Mouse (Mus musculus) heart, postnatal 14 days (tissue): Measurements from ENCODE around the gene Gm45213. TPM values are rescaled to one million over a fixed set of nuclear protein-coding genes. Genes with fewer than 3 reads are reported as not detected.

Source experiments
- DNase-seq, 2 experiments: peaks; one replicate each; pipeline ENCODE4 v3.0.0; 2021 to 2022
- intact Hi-C: fragments of 180-260 bp; cut with DNase I; formaldehyde crosslinking; loops from one replicate; pipeline ENCODE4 v1.15.1; 2025
- total RNA-seq, 2 experiments: library from RNA; stranded (reverse); gene quantifications; 2 replicates each; pipeline ENCODE4 v1.2.3; 2021

Gene Gm45213
- total RNA-seq, 2 experiments from 2014 or later, result not detected

DNA sequence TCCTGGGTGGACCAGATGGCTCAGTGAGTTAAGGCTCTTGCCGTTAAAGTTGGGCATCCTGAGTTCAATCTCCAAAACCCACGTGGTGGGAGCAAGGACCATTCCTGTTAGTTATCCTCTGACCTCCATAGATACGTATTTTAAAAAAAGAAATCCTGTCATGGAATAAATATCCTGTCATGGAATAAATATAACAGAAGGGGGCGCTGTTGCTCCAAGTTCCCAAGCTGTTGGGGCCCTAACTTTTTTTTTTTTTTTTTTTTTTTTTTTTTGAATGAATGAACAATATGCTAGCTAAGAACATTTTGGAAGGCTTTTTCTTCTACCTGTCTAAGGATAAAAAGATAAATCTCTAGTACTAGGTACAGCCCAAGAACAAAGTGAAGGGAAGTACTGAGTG is 58.5 kb downstream of the Gm45213 start:
- intact Hi-C loops, result loop anchor here (1.0 to 5.0 kb wide), 4 partner anchors 148 to 560 kb away; no protein-coding TSS in a partner anchor
- peak in 1 of 2 experiments; percentile 51 for DNase-seq

DNA sequence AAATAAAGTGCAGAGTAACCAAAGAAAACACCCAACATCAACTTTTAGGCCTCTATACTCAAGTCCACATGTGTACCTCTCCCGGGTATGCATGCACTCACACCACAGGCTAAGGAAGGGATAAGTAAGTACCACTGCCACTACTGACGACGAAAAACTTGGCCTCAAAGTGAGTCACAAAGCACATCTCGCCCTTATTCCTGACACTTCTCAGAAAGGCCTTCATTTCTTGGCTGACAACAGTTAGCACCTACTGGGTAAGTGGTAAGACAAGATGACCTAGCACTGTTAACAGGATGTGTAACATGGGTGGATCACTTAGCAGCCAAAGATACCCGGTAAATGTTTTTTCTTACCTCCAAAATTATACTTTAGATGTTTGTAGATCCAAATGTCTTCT is 61.1 kb downstream of the Gm45213 start:
- no peak for DNase-seq
- intact Hi-C loops, result loop anchor here (5.0 kb wide), 1 partner anchor 558 kb away; no protein-coding TSS in a partner anchor

DNA sequence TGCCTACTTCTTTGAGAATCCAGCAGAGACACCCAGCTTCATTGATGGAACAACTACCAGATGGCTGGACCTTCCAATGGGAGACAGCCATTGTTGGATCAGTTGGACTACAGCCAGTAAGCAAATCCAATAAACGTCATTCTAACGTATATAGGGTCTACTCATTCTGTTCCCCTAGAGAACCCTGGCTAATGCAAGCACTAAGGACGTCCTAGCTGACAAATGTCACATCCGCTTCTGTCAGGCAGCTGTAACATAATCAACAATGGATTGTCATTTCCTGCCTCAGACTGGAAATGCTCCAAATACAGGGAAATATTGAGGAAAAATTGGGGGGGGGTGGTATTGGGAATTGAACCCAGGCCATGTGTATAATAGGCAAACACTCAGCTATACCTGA is 62.4 kb downstream of the Gm45213 start:
- no peak for DNase-seq
- intact Hi-C loops, result loop anchor here (5.0 kb wide), 1 partner anchor 92 kb away; no protein-coding TSS in a partner anchor

DNA sequence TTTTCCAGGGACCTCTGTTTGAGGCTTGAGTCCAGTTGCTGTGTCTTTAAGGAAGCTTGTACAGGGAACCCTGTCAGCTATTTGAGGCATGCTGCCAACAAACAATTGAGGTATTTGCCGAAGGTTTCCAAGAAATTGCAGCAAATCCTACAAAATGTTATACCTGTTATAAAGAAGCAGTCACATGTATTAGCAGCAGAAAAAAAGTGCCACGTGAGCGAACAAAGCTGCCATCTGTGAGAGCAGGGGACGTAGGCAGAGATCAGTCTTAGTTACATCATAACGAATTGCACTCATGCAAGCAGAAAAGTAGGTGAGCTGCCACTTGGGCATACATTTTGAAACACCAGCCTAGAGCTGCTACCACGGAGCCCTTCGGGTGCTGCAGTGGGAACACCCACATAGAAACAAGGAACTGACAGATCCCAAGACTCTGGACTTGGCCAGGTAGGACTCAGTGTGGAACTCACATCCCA is 63.2 kb downstream of the Gm45213 start:
- intact Hi-C loops, result loop anchor here (5.0 kb wide), 1 partner anchor 91 kb away; no protein-coding TSS in a partner anchor
- DNase-seq, result no peak

DNA sequence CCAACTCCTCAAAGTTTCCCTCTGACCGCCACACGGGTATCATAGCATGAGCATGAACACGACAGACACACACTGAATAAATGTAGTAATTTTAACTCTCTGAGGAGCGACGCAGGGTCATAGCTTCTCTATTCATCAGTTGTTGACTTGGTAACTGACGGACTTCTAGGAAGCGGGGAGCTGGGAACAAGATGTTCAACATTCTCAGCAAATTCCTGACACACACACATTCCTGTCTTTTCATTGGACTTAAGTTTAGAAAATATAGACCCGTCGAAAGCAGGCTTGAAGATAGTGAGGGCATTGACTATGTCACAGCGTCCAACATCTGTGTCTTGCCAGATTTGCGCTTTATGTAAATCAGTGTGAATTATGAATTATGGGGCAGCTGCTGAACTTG is 63.8 kb downstream of the Gm45213 start:
- no peak for DNase-seq
- intact Hi-C loops, result loop anchor here (5.0 kb wide), 1 partner anchor 90 kb away; no protein-coding TSS in a partner anchor

DNA sequence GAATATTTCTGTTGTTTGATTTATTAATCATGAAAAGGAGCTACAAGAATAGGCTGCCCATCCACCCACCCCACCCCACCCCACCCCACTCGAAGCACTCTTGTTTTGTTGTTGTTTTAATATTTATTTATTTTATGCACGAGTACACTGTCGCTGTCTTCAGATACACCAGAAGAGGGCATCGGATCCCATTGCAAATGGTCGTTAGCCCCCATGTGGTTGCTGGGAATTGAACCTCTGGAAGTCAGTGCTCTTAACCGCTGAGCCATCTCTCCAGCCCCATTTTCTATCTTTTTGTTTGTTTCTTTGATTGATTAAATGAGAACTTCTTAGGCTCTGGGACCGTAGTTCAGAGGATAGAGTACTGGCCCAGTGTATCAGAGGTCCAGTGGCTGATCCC is 64.5 kb downstream of the Gm45213 start:
- intact Hi-C loops, result loop anchor here (5.0 kb wide), 1 partner anchor 89 kb away; no protein-coding TSS in a partner anchor
- DNase-seq, result peak in 1 of 2 experiments; percentile 36

DNA sequence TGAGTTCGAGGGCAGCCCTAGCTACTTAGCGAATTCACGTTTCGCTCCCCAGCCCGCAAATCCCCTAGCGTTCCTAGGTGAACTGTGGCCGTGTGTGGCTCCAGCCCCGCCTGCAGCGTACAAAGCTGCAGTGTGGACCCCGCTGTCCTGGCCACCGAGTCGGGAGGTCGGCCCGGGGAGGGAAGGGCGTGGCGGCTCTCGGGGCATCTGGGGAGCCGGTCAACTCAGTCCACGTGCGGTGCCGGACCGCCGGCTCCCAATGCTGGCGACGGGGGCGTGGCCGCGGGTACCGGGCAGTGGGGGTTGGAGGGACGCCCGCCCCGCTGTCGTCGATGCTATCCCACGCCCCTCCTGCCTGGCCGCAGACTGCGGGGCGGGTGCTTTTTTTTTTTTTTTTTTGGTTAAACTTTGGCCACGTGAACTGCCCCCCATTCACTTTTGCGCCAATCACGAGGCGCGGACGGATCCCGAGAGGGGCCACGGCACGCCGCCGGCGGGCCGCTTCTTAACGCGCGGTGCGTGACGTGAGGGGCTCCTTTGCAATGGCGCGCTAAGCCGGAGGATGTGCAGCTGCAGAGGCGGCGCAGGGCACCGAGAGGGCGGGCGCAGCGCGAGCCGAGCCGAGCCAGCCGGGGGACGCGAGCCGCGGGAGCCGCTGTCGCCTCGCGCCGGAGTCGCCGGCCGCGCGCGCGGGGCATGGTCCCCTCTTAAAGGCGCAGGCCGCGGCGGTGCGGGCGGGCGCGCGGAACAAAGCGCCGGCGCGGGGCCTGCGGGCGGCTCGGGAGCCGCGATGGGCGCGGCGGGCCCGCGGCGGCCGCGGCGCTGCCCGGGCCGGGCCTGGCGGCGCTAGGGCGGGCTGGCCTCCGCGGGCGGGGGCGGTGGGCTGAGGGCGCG is 65.8 kb downstream of the Gm45213 start, which contains the start of gene Chsy1:
Chsy1 (plus strand) TSS at position 555 of the 894 bp plus-strand sequence.
- intact Hi-C loops, result loop anchor here (5.0 kb wide), 1 partner anchor 88 kb away; no protein-coding TSS in a partner anchor
- DNase-seq, result peak; percentile 92

DNA sequence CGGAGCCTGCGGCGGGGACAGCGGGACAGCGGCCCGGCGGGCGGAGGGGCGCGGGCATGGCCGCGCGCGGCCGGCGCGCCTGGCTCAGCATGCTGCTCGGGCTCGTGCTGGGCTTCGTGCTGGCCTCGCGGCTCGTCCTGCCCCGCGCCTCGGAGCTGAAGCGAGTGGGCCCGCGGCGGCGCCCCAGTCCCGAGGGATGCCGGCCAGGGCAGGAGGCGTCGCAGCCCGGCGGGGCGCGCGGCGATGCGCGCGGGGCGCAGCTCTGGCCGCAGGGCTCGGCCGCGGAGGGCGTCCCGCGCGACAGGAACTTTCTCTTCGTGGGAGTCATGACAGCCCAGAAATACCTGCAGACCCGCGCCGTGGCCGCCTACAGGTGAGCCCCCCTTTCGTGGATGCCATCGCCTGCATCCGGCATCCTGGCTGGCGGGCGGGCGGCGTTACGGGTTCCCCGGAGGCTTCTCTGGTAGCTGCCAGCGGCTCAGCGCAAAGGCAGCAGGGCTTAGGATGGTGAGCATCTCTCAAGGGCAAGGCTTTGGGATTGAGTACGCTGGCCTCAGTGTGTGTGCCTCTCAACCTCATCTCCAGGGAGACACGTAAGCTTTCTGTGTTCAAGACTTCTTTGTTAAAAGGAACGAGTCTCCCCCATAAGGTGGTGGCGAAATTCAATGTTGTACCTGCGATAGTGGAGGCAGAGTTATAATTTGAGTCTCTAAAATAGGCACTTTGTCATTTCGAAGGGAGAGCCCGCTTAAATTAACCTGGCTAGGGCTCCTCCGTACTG is 66.6 kb downstream of the Gm45213 start:
- DNase-seq, result peak; percentile 59 to 61

DNA sequence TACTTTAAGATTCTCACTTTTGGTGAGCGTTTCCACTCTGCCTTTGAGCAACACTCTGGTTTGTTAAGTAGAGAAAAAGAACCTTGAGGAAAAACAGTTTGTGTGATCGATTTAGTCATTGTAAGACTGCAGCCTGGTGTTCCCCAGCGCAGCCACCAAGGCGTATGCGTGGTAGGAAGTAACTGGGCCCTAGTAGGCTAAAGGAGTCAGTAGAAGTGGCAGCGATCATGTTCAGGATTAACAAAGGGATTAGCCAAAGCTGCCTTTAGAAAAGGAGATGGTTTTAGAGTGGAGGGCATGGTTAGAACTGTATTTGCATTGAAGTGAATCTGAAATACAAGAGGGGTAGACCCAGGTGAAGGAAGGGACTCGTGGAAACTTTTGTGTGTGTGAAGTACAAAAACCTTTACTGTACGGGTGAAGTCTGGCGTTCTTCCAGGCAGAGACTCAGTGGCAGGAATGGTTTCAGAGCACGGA is 67.3 kb downstream of the Gm45213 start:
- DNase-seq, result no peak
- intact Hi-C loops, result loop anchor here (5.0 kb wide), 1 partner anchor 72 kb away; no protein-coding TSS in a partner anchor

More for the DNA sequence above, 66.6 kb downstream of the Gm45213 start:
- intact Hi-C loops, result loop anchor here (5.0 kb wide), 2 partner anchors 72 to 87 kb away; no protein-coding TSS in a partner anchor

DNA sequence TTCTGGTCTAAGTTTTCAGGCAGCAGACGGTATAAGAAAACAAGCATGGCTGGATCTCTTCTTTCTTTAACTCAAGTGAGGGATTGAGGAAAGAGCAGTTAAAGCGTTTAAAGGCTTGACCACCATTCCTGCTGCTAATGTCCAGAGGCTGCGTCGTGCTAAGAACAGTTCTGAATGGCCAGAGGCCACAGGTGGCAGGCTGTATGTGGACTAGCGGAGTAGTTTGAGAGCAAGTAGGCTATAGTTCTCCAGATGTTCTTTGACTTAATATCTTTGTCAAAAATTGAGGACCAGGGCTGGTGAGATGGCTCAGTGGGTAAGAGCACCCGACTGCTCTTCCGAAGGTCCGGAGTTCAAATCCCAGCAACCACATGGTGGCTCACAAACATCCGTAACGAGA is 67.8 kb downstream of the Gm45213 start:
- intact Hi-C loops, result loop anchor here (5.0 kb wide), 1 partner anchor 71 kb away; no protein-coding TSS in a partner anchor
- no peak for DNase-seq

Other genes with a start within 250 kb of the Gm45213 start
- 10 to 100 TPM; 62.8 to 69.7 TPM for gene Pcsk6, start 181.9 kb upstream of the Gm45213 start, total RNA-seq
- 10 to 100 TPM; 19.1 to 21.1 TPM for gene Snrpa1, start 15.4 kb downstream of the Gm45213 start, total RNA-seq
- gene Selenos, start 36.0 kb downstream of the Gm45213 start, total RNA-seq, result 10 to 100 TPM; 28.4 to 29.6 TPM
- 10 to 100 TPM; 20.2 to 21.5 TPM for gene Chsy1, start 65.9 kb downstream of the Gm45213 start, total RNA-seq